Mouse (Mus musculus) left cerebral cortex, adult 2 months (tissue): ENCODE results near the gene Mepe. TPM values are rescaled to one million over a fixed set of nuclear protein-coding genes. Genes with fewer than 3 reads are reported as not detected.

ENCODE experiments used
- DNase-seq, 2 experiments: peaks; one replicate each; pipeline ENCODE4 v3.0.0; 2021 to 2022; ENCODE audit warnings: low spot score in 2 of 2, mixed read lengths in 1 of 2; ENCODE audit errors: extremely low spot score in 1 of 2
- H3K27ac ChIP-seq: fragments of 200-600 bp; 2 replicates; pipeline ENCODE4 v1.8.1; 2022
- H3K4me3 ChIP-seq: fragments of 200-600 bp; 2 replicates; pipeline ENCODE4 v1.8.1; 2022
- CTCF ChIP-seq: fragments of 200-600 bp; IDR thresholded peaks from 2 replicates; pipeline ENCODE4 v1.8.1; 2022; ENCODE audit warnings: antibody characterized with exemption, mild to moderate bottlenecking, moderate library complexity
- intact Hi-C: fragments of 180-260 bp; cut with DNase I; formaldehyde crosslinking; loops from one replicate; pipeline ENCODE4 v1.15.1; 2025
- long read RNA-seq, 2 experiments: library from polyadenylated mRNA; stranded (forward); transcript quantifications; one replicate each; pipeline ENCODE4 v2.0.0; 2021; ENCODE audit warnings: borderline mapping rate in 2 of 2
- total RNA-seq, 2 experiments: library from RNA; stranded (reverse); gene quantifications; 2 replicates each; pipeline ENCODE4 v1.2.3; 2021

Mepe gene
- total RNA-seq = not detected
- long read RNA-seq, experiment 1 = 0 reads
- long read RNA-seq, experiment 2 = 0 reads

- no peak for TF ChIP-seq CTCF
- no peak for DNase-seq
- Histone ChIP-seq H3K4me3 (no peak within 1 kb of the TSS), H3K27ac (no peak within 1 kb of the TSS)
- intact Hi-C loops = no loop called here
These were observed at the start of gene Mepe for GRCm38 (mm10) chr5:104325029-104325428. Mepe (plus strand) TSS chr5:104325329.

DNA sequence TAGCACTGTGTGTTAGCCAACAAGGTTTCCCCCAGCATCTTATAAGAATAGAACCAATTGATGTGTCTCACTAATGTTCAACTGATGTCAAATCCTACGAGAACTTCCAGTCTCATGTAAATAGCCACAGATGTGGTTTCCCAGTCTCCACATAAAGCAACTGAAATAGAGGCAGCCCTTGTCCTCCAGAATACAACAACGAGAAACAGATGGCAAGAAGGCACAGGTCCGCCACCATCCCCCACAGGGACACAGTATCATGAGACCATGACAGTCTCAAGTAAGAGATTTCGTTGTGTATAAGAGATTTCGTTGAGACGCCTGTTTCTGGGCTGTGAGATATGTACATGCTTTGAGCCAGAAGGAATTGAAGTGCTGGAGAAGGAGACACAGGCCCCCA, 30.9 kb upstream of the Mepe start:
- no peak overlapping the region for H3K27ac ChIP-seq
- H3K4me3 ChIP-seq = no peak overlapping the region
- TF ChIP-seq CTCF = no peak
- no peak for DNase-seq
- intact Hi-C loops = no loop called here

GRCm38 (mm10) chr5:104298994-104299393, 26.1 kb upstream of the Mepe start, which contains the start of gene Ibsp:
Ibsp (plus strand) TSS chr5:104299171.
- TF ChIP-seq CTCF = no peak
- no peak for DNase-seq
- Histone ChIP-seq H3K4me3 (no peak within 1 kb of the TSS), H3K27ac (no peak within 1 kb of the TSS)
- intact Hi-C loops = no loop called here

- no peak for DNase-seq
- Histone ChIP-seq H3K27ac (no peak overlapping the region), H3K4me3 (no peak overlapping the region)
- intact Hi-C loops = no loop called here
- TF ChIP-seq CTCF = no peak
These were observed 11.1 kb upstream of the Mepe start for GRCm38 (mm10) chr5:104314073-104314472.

- DNase-seq = no peak
- no peak overlapping the region for H3K27ac ChIP-seq
- H3K4me3 ChIP-seq = no peak overlapping the region
- intact Hi-C loops = no loop called here
- no peak for TF ChIP-seq CTCF
These were observed 1.8 kb downstream of the Mepe start for GRCm38 (mm10) chr5:104326884-104327283.

GRCm38 (mm10) chr5:104327389-104327788, 2.3 kb downstream of the Mepe start:
- intact Hi-C loops = no loop called here
- no peak for TF ChIP-seq CTCF
- Histone ChIP-seq H3K4me3 (no peak overlapping the region), H3K27ac (no peak overlapping the region)
- DNase-seq = no peak

DNA sequence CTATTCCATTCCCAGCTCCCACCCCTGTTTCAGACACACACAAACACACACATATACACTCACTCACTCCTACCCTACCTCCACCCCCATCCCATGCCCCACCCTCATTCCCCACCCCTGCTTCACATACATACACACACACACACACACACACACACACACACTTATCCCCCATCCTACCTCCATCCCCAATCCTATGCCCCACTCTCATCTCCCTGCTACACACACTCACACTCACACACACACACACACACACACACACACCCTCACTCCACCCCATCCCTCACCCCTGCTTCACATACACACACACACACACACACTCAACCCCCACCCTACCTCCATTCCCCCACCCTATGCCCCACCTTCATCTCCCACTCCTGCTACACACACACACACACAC, 2.7 kb downstream of the Mepe start:
- TF ChIP-seq CTCF = no peak
- Histone ChIP-seq H3K4me3 (no peak overlapping the region), H3K27ac (no peak overlapping the region)
- no peak for DNase-seq
- intact Hi-C loops = no loop called here

GRCm38 (mm10) chr5:104328317-104328850, 3.3 kb downstream of the Mepe start:
- intact Hi-C loops = no loop called here
- no peak for TF ChIP-seq CTCF
- DNase-seq = no peak

GRCm38 (mm10) chr5:104329381-104329780, 4.3 kb downstream of the Mepe start:
- Histone ChIP-seq H3K27ac (no peak overlapping the region), H3K4me3 (no peak overlapping the region)
- intact Hi-C loops = no loop called here
- no peak for DNase-seq
- TF ChIP-seq CTCF = no peak

More at GRCm38 (mm10) chr5:104328317-104328850, 3.3 kb downstream of the Mepe start:
- Histone ChIP-seq H3K4me3 (no peak overlapping the region), H3K27ac (no peak overlapping the region)

DNA sequence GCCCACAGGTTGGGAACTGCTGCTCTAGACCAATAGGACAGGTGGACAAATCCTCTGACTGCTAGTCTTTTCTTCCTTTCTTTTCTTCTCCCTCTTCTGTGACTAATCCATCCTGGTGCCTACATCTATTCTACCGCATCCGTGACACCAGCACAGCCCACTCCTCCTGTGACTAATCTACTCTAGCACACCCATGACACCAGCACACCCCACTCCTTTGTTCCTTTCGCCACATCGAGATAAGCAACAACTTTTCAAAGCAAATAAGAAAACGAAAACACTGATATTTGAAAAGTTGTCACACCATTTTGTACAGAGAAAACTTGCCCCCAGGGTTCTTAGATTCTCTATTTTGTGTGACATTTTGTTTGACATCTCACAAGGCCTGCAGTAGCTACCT, 5.0 kb downstream of the Mepe start:
- TF ChIP-seq CTCF = no peak
- DNase-seq = no peak
- intact Hi-C loops = no loop called here
- Histone ChIP-seq H3K4me3 (no peak overlapping the region), H3K27ac (no peak overlapping the region)

GRCm38 (mm10) chr5:104332296-104332695, 7.2 kb downstream of the Mepe start:
- TF ChIP-seq CTCF = no peak
- Histone ChIP-seq H3K27ac (no peak overlapping the region), H3K4me3 (no peak overlapping the region)
- intact Hi-C loops = loop anchor here (2.0 kb wide), 1 partner anchor 201 kb away; no protein-coding TSS in a partner anchor
- no peak for DNase-seq

- TF ChIP-seq CTCF = peak; percentile 93
These were observed 8.1 kb downstream of the Mepe start for GRCm38 (mm10) chr5:104333231-104333640.

DNA sequence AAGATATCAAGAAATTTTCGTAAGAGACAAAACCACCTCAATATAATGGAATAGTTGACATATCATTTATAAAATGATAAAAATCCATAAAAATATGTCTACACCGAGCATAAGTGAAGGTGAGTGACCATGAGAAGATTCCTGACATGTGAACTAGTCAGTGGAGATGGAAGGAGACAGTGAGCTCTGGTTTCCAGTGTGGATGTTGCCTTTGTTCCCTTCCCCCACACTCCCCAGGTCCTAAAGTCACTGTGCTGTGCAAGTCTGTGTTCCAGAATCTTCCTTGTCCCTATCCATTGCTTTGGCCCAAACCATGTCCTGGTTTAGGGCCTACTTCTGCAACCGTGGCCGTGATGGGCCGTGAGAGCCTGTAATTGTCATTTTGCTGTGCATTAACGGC, 8.5 kb downstream of the Mepe start:
- TF ChIP-seq CTCF = no peak
- intact Hi-C loops = loop anchor here (1.0 to 2.0 kb wide), 2 partner anchors 114 to 203 kb away; no protein-coding TSS in a partner anchor
- H3K27ac ChIP-seq = no peak overlapping the region
- no peak overlapping the region for H3K4me3 ChIP-seq
- DNase-seq = no peak

More at GRCm38 (mm10) chr5:104333231-104333640, 8.1 kb downstream of the Mepe start:
- Histone ChIP-seq H3K4me3 (no peak overlapping the region), H3K27ac (no peak overlapping the region)
- intact Hi-C loops = loop anchor here (1.0 to 2.0 kb wide), 2 partner anchors 114 to 202 kb away; no protein-coding TSS in a partner anchor
- DNase-seq = peak; percentile 62 to 65
